Mouse (Mus musculus): ENCODE measurements around the gene Memo1. TPM values are rescaled to one million over a fixed set of nuclear protein-coding genes. Genes with fewer than 3 reads are reported as not detected.

The Memo1 gene
- total and polyA plus RNA-seq, 3 experiments: 47.7 to 133 (median 76.4) TPM

- no peaks in the 10 kb centered on the region for H3K9me3 ChIP-seq (replicated peaks; ENCODE audit: low read length)
These were observed 20.9 kb downstream of the Memo1 start for GRCm38 (mm10) chr17:74274471-74274870.

GRCm38 (mm10) chr17:74272683-74273205 lies 22.6 kb downstream of the Memo1 start:
- dilution Hi-C loops (cut with MboI; ENCODE audit: extremely low pct_ligation_motif_present, extremely low pct_unique_long_range_greater_than_20kb, low sequenced_read_pairs) (no loop called here), in situ Hi-C loops (cut with MboI; ENCODE audit: low pct_ligation_motif_present, low pct_unique_long_range_greater_than_20kb, low sequenced_read_pairs) (no loop called here)
- Histone ChIP-seq H3K79me2 (replicated peaks; ENCODE audit: control insufficient read depth, extremely low read depth, insufficient read depth, poor library complexity, severe bottlenecking) (peaks cover 53% of the 10 kb centered on the region), H3K4me2 (ENCODE audit: insufficient read depth, low read depth, poor library complexity, severe bottlenecking) (no peak overlapping the region), H3K27ac (ENCODE audit: insufficient read depth, low read depth) (no peak overlapping the region), H3K36me3 (replicated peaks in 1 of 2; ENCODE audit: control insufficient read depth in 1 of 2, insufficient read depth in 1 of 2, low read length in 1 of 2) (peaks cover 0 to 38% of the 10 kb centered on the region in 2 experiments), H3K9ac (ENCODE audit: insufficient read depth, low read depth) (no peak overlapping the region), H3K27me3 (replicated peaks) (no peaks in the 10 kb centered on the region), H3K4me3 (replicated peaks in 1 of 3; ENCODE audit: low read depth in 2 of 3, low read length in 2 of 3, poor library complexity in 1 of 3) (no peak overlapping the region), H3K9me3 (replicated peaks; ENCODE audit: low read length) (peaks cover 4% of the 10 kb centered on the region), H3K4me1 (ENCODE audit: control insufficient read depth in 1 of 2, insufficient read depth in 2 of 2) (peaks cover 0 to 6% of the 10 kb centered on the region in 2 experiments; a peak in 1 of 4 replicates)
- no peak for DNase-seq (ENCODE audit: extremely low read depth)
- TF ChIP-seq KAT2A (IDR thresholded peaks at IDR 0.05; ENCODE audit: insufficient replicate concordance, low read length): no peak
- no peak for TF ChIP-seq POLR2A (IDR thresholded peaks at IDR 0.05; ENCODE audit: low read depth, low read length)
- TF ChIP-seq CTCF (conservative IDR thresholded peaks at IDR 0.05 in 1 of 2, IDR thresholded peaks at IDR 0.05 in 1 of 2; ENCODE audit: low read depth in 2 of 2, low read length in 2 of 2): no peak
- TF ChIP-seq E2F4 (IDR thresholded peaks at IDR 0.05; ENCODE audit: insufficient replicate concordance, low read depth, low read length): no peak
- TF ChIP-seq GABPA (IDR thresholded peaks at IDR 0.05; ENCODE audit: insufficient replicate concordance, low read depth, low read length): no peak
- TF ChIP-seq BHLHE40 (IDR thresholded peaks at IDR 0.05; ENCODE audit: low read depth, low read length): no peak
- no peak for TF ChIP-seq UBTF (IDR thresholded peaks at IDR 0.05; ENCODE audit: low read depth, low read length)
- no peak for TF ChIP-seq MAX (IDR thresholded peaks at IDR 0.05; ENCODE audit: low read length)

More at GRCm38 (mm10) chr17:74274471-74274870, 20.9 kb downstream of the Memo1 start:
- H3K9ac ChIP-seq (ENCODE audit: insufficient read depth, low read depth): no peak overlapping the region
- H3K79me2 ChIP-seq (replicated peaks; ENCODE audit: control insufficient read depth, extremely low read depth, insufficient read depth, poor library complexity, severe bottlenecking): peaks cover 53% of the 10 kb centered on the region
- dilution Hi-C loops (cut with MboI; ENCODE audit: extremely low pct_ligation_motif_present, extremely low pct_unique_long_range_greater_than_20kb, low sequenced_read_pairs) (no loop called here), in situ Hi-C loops (cut with MboI; ENCODE audit: low pct_ligation_motif_present, low pct_unique_long_range_greater_than_20kb, low sequenced_read_pairs) (no loop called here)
- H3K4me3 ChIP-seq (replicated peaks in 1 of 3; ENCODE audit: low read depth in 2 of 3, low read length in 2 of 3, poor library complexity in 1 of 3): no peak overlapping the region
- H3K36me3 ChIP-seq (replicated peaks in 1 of 2; ENCODE audit: control insufficient read depth in 1 of 2, insufficient read depth in 1 of 2, low read length in 1 of 2): peaks cover 0 to 23% of the 10 kb centered on the region in 2 experiments
- DNase-seq (ENCODE audit: extremely low read depth): no peak
- H3K4me2 ChIP-seq (ENCODE audit: insufficient read depth, low read depth, poor library complexity, severe bottlenecking): no peak overlapping the region
- TF ChIP-seq JUN (IDR thresholded peaks at IDR 0.05; ENCODE audit: insufficient read depth, low read depth, low read length): no peak
- TF ChIP-seq ZC3H11A (IDR thresholded peaks at IDR 0.05; ENCODE audit: low read depth, low read length): no peak
- TF ChIP-seq ZKSCAN1 (IDR thresholded peaks at IDR 0.05; ENCODE audit: borderline replicate concordance, low read depth, low read length): no peak
- TF ChIP-seq ETS1 (conservative IDR thresholded peaks at IDR 0.05; ENCODE audit: low read depth, low read length): no peak
- TF ChIP-seq SMC3 (IDR thresholded peaks at IDR 0.05; ENCODE audit: low read depth, low read length): no peak
- TF ChIP-seq SIN3A (IDR thresholded peaks at IDR 0.05; ENCODE audit: low read length): no peak
- no peak for TF ChIP-seq NELFE (IDR thresholded peaks at IDR 0.05; ENCODE audit: low read depth, low read length)
- TF ChIP-seq POLR2A (IDR thresholded peaks at IDR 0.05; ENCODE audit: low read depth, low read length): no peak
- TF ChIP-seq ZMIZ1 (IDR thresholded peaks at IDR 0.05; ENCODE audit: low read depth, low read length): no peak
- no peak for TF ChIP-seq UBTF (IDR thresholded peaks at IDR 0.05; ENCODE audit: low read depth, low read length)
- TF ChIP-seq ZNF384 (IDR thresholded peaks at IDR 0.05; ENCODE audit: low read depth, low read length): no peak
- TF ChIP-seq BHLHE40 (IDR thresholded peaks at IDR 0.05; ENCODE audit: low read depth, low read length): no peak
- TF ChIP-seq USF1 (IDR thresholded peaks at IDR 0.05; ENCODE audit: low read depth, low read length): no peak
- TF ChIP-seq EP300 (IDR thresholded peaks at IDR 0.05; ENCODE audit: low read length): no peak
- no peak for TF ChIP-seq PAX5 (IDR thresholded peaks at IDR 0.05; ENCODE audit: low read length)
- peaks cover 2 to 8% of the 10 kb centered on the region in 2 experiments; a peak in 2 of 4 replicates for H3K4me1 ChIP-seq (ENCODE audit: control insufficient read depth in 1 of 2, insufficient read depth in 2 of 2)
- H3K27ac ChIP-seq (ENCODE audit: insufficient read depth, low read depth): no peak overlapping the region
- H3K27me3 ChIP-seq (replicated peaks): no peaks in the 10 kb centered on the region

Measured in CH12.LX (cell line).